Mouse (Mus musculus) G1E (cell line): Measurements from ENCODE around the gene Gab2. TPM values are rescaled to one million over a fixed set of nuclear protein-coding genes. Genes with fewer than 3 reads are reported as not detected.
A peak's percentile ranks its signal among the peaks of the same experiment; 100 is the strongest.

Source experiments
- ATAC-seq: 2 replicates; pipeline ENCODE4 v1.8.0; 2016; ENCODE audit warnings: mild to moderate bottlenecking; ENCODE audit not compliant: insufficient number of reproducible peaks, poor library complexity, low FRiP score, severe bottlenecking; ENCODE audit errors: extremely low read depth
- DNase-seq: peaks from one replicate; pipeline ENCODE4 v3.0.0; 2012; ENCODE audit warnings: low spot score
- H3K27me3 ChIP-seq: 2 replicates; pipeline ENCODE4 v1.6.1; 2012; ENCODE audit warnings: mild to moderate bottlenecking, low read length, inconsistent platforms; ENCODE audit not compliant: insufficient read depth
- H3K36me3 ChIP-seq: replicated peaks from 2 replicates; pipeline ENCODE3; 2012; ENCODE audit warnings: mild to moderate bottlenecking, inconsistent platforms
- H3K4me1 ChIP-seq: 2 replicates; pipeline ENCODE4 v1.6.1; 2012; ENCODE audit warnings: low read depth, low read length, inconsistent platforms, mixed read lengths; ENCODE audit not compliant: insufficient read depth
- H3K4me3 ChIP-seq: 2 replicates; pipeline ENCODE4 v1.5.1; 2012; ENCODE audit warnings: low read depth, mild to moderate bottlenecking, inconsistent platforms, low read length, moderate library complexity, mixed read lengths
- H3K9me3 ChIP-seq: replicated peaks from 2 replicates; pipeline ENCODE4 v1.6.1; 2012; ENCODE audit warnings: inconsistent platforms
- CTCF ChIP-seq: IDR thresholded peaks from 2 replicates; pipeline ENCODE4 v1.5.1; 2012; ENCODE audit warnings: low read depth, low read length, inconsistent platforms, mixed read lengths
- GATA1 ChIP-seq: IDR thresholded peaks from 2 replicates; pipeline ENCODE4 v1.6.1; 2012; ENCODE audit warnings: borderline replicate concordance, low read length, inconsistent platforms, mixed read lengths
- GATA2 ChIP-seq: IDR thresholded peaks from 2 replicates; pipeline ENCODE4 v1.6.1; 2012; ENCODE audit warnings: low read depth, low read length, inconsistent platforms, borderline replicate concordance
- POLR2AphosphoS5 ChIP-seq: IDR thresholded peaks from 2 replicates; pipeline ENCODE4 v1.6.1; 2012; ENCODE audit warnings: low read depth, low read length, inconsistent platforms; ENCODE audit not compliant: insufficient replicate concordance
- TAL1 ChIP-seq: conservative IDR thresholded peaks from 2 replicates; pipeline ENCODE4 v1.6.1; 2012; ENCODE audit warnings: low read depth, low read length, inconsistent platforms, mixed read lengths
- polyA plus RNA-seq: library from polyadenylated mRNA; stranded (reverse); fragments of >175 nt; gene quantifications from 2 replicates; pipeline ENCODE4 v1.2.3, GENCODE M21; 2012
- total RNA-seq, 2 experiments: library from RNA; stranded (forward) in 1 of 2; stranded (reverse) in 1 of 2; fragments of 200-1000 nt in 1 of 2; fragments of >200 nt in 1 of 2; fragmentation: Nextera tagmentation in 1 of 2; gene quantifications; 2 replicates each; pipeline ENCODE4 v1.2.3; 2014 to 2017

Gene Gab2
- total and polyA plus RNA-seq, 3 experiments, result 13.2 to 80.3 (median 22.7) TPM

DNA sequence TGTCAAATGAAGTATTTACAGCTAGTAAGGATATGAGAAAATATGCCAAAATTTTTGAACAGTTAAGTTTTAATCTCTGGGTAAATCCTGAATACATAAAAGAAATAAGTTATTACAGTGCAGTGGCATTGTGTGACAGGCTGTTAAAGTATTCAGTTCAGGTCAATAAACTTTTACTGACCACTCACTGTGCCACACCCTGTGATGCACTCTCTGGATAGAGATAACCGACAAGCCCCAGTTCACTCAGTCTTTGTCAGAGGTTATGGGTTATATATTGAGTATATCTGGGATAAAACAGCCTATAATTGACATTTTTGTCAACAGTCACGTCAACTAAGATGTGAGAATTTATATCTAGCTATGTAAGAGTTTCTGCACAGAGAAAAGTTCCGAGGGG lies 9.9 kb upstream of the Gab2 start:
- Histone ChIP-seq H3K9me3 (no peaks in the 10 kb centered on the region), H3K36me3 (peaks cover 34% of the 10 kb centered on the region), H3K4me3 (no peak overlapping the region), H3K4me1 (peaks cover 30% of the 10 kb centered on the region), H3K27me3 (no peaks in the 10 kb centered on the region)
- TF ChIP-seq GATA1, result no peak
- no peak for TF ChIP-seq TAL1
- TF ChIP-seq POLR2AphosphoS5, result no peak
- no peak for TF ChIP-seq CTCF
- TF ChIP-seq GATA2, result no peak
- DNase-seq (no peak), ATAC-seq (peak; percentile 63)

DNA sequence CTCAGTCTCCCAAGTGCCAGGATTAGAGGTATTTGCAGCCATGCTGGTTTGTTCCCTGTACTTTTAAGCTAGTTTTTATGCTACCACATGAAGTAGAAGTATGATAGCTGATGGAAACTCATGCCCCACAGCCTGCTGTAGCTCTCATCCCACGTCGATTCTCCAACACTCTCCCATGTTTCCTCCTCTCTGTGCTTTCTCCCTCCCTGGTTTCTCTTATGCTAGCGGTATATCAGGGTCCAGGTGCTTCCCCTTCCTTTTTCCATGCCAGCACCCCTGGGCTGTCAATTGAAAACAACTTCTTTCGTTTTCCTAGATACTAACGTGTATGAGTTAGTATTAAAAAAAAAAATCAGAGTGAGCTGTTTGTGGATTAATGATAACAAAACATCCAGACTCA lies 9.3 kb upstream of the Gab2 start:
- Histone ChIP-seq H3K4me3 (no peak overlapping the region), H3K4me1 (peaks cover 28% of the 10 kb centered on the region), H3K9me3 (no peaks in the 10 kb centered on the region), H3K27me3 (no peaks in the 10 kb centered on the region), H3K36me3 (peaks cover 33% of the 10 kb centered on the region)
- TF ChIP-seq GATA1 (no peak), CTCF (no peak), GATA2 (no peak), TAL1 (no peak), POLR2AphosphoS5 (no peak)
- no peak for ATAC-seq
- DNase-seq, result no peak

DNA sequence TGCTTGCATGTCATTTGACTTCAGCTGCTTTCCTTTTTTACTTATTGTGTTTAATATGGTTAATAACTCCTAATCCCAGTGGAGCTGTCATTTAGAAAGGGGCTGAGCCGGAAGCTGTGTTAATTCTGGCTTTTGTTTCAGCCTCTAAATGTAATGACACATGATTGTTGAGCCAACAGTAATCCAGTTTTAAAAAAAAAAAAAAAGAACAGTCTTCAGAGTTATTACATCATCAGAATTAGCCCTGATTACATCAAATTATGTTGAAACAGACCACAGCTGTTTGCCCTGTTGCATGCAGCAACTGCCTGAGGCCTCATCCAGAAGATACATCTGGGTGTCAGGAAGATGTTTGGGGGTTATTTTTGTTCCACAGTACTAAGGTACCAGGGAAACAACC lies 6.4 kb upstream of the Gab2 start:
- ATAC-seq, result no peak
- TF ChIP-seq TAL1 (no peak), GATA2 (no peak), POLR2AphosphoS5 (no peak), GATA1 (no peak), CTCF (no peak)
- no peak for DNase-seq

DNA sequence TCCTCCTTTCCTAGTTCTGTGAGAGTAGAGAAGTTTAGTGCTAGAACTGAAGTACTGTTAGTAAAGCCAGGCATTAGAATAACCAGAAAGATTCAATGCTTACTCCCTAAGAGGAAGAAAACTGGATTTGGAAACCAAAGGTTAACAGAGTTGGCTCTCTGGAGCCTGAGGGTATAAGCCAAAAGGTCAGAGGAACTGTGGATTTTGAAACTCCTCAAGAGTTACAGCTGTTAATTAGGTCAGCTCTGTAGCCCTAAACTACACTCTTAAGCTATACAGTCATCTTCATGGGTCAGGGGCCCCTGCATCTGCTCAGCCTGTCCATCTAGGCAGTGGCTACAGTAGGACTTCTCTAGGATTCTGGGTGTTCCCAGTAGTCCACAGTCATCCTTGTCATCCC lies 4.4 kb upstream of the Gab2 start:
- TF ChIP-seq CTCF (no peak), GATA2 (no peak)
- Histone ChIP-seq H3K4me3 (no peak overlapping the region), H3K36me3 (peaks cover 21% of the 10 kb centered on the region), H3K27me3 (no peaks in the 10 kb centered on the region), H3K9me3 (no peaks in the 10 kb centered on the region), H3K4me1 (peaks cover 29% of the 10 kb centered on the region)
- ATAC-seq (no peak), DNase-seq (no peak)

More for the DNA sequence above, 6.4 kb upstream of the Gab2 start:
- Histone ChIP-seq H3K27me3 (no peaks in the 10 kb centered on the region), H3K4me1 (peaks cover 32% of the 10 kb centered on the region), H3K4me3 (no peak overlapping the region), H3K9me3 (no peaks in the 10 kb centered on the region), H3K36me3 (peaks cover 25% of the 10 kb centered on the region)

DNA sequence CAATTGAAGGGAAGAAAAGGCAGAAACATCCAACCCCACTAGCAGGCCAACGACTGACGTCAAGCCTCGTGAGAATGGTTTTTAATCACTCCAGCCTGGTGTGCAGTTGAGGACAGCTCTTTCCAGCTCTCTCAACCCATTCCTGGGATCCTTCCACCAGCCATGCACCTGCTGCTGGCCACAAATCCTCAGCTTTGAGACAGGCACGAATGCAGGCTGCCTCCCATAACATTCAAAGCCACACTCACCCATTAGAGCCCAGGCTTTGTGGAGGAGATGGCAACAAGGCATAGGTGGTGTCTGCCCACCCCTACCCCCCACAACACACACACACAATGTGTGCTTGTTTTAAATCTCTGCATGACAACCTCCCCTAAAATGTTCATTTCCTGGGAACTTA lies 2.7 kb upstream of the Gab2 start:
- Histone ChIP-seq H3K27me3 (no peaks in the 10 kb centered on the region), H3K9me3 (no peaks in the 10 kb centered on the region), H3K4me3 (no peak overlapping the region), H3K36me3 (peaks cover 25% of the 10 kb centered on the region), H3K4me1 (peaks cover 36% of the 10 kb centered on the region)
- no peak for ATAC-seq
- TF ChIP-seq TAL1 (no peak), GATA1 (no peak), CTCF (no peak), GATA2 (no peak), POLR2AphosphoS5 (no peak)
- no peak for DNase-seq

DNA sequence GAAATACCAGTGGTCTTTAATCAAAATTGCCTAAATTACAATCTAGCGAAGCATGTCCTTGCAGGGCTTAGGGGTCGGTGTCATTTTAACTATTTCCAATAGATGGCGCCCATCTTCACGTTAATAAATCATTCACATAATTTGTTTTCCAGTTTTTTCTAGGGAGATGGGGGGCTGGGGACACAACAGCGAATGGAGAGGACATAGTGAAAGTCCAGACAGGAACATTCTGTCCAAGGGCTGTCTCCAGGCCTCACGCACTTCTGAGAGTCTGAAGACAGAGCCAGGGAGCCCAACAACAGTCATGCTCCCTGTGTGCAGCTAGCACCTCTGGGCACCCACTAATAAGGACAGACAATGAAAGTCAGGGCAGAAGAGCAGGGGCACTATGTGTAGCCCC lies 2.2 kb upstream of the Gab2 start:
- Histone ChIP-seq H3K4me1 (peaks cover 41% of the 10 kb centered on the region), H3K4me3 (peak overlapping the region; percentile 36; the same call in 1 of the 2 replicates), H3K9me3 (no peaks in the 10 kb centered on the region), H3K36me3 (peaks cover 24% of the 10 kb centered on the region), H3K27me3 (no peaks in the 10 kb centered on the region)
- no peak for DNase-seq
- TF ChIP-seq GATA2 (no peak), GATA1 (no peak), POLR2AphosphoS5 (no peak), CTCF (0 out of 2 replicates have a peak, but pooled peaks have one; percentile 20), TAL1 (no peak)
- ATAC-seq, result no peak

DNA sequence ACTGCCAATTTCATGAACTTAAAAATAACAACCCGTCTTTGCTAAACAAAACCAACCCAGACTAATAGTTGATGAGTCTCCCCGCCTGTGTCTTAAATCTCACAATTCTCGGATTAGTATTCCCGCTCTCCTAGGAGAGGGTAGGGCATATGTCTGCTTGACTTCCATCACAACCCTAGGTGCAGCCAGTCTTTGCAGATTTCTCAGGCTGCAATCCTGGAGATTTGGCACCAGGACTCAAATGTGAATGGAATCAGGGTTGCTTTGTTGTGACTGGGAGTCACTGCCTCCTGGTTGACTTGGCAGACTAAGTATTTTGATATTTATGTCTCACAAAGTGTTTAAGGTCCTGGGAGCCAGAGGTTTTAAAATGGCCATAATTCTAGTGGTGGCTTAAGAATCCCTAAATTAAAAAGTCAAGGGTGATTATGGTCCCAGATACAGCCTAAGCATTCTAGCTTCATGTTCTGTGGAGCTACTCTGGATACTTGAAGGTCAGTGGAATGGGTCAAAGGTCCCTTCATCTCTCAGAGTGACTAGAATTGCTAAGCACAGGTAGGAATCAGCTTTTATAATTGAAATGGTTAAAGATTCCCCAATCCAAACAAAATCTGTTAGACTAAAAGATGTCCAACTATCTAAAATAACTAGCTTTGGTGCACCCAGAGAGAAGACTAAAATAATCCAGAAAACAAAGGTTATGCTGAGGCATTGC lies 1.6 kb upstream of the Gab2 start:
- Histone ChIP-seq H3K4me1 (peaks cover 47% of the 10 kb centered on the region), H3K27me3 (no peaks in the 10 kb centered on the region), H3K36me3 (peaks cover 22% of the 10 kb centered on the region), H3K4me3 (no peak overlapping the region), H3K9me3 (no peaks in the 10 kb centered on the region)
- DNase-seq (no peak), ATAC-seq (no peak)
- TF ChIP-seq POLR2AphosphoS5 (no peak), GATA1 (no peak), TAL1 (no peak), CTCF (no peak), GATA2 (no peak)
